Mouse (Mus musculus) kidney, adult 18-20 months (tissue): ENCODE results near the gene Gpalpp1.

ENCODE experiments used
- DNase-seq: peaks from one replicate; pipeline ENCODE4 v3.0.0; 2021

The Gpalpp1 gene

DNA sequence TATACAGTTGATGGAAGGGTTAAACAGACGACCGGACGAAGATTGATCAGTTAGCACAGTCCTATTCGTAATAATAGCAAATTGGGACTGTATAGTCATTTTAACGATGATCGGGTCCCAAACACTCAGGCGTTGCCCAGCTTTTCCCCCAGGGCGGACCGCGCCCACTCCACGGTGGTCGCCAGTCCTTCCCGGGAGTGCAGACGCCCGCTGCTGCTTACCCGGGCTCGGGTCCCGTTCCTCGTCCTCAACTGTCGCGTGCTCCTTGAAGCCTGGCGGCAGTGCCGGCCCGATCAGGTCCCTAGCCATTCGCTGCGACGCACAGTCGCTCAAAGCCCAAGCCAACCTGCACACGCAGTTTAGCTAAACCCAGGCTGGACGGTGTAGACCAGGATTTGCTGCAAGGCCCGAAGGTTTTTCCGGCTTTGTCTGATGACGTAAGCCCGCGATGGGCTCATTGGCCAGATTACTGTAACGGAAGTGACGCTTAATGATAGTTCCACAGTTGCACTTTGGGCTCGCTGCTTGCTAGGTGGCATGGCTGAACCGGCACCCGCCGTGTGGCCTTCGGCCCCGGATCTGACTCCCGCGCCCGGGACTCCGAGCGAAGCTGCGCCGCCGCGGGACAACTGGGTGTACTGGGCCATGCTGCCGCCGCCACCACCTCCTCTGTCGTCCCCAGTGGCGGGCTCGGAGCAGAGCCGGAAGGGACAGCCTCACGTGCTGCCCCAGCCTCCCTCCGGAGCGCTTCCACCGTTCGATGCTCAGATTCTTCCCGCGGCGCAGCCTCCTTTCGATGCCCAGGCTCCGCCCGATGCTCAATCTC is at the start of gene Gpalpp1, which contains the start of gene Nufip1:
Gene Gpalpp1 (minus strand): TSS at position 365 of the 826 bp plus-strand sequence.
Gene Nufip1 (plus strand): TSS at position 496 of the 826 bp plus-strand sequence.
- DNase-seq = peak; percentile 92

DNA sequence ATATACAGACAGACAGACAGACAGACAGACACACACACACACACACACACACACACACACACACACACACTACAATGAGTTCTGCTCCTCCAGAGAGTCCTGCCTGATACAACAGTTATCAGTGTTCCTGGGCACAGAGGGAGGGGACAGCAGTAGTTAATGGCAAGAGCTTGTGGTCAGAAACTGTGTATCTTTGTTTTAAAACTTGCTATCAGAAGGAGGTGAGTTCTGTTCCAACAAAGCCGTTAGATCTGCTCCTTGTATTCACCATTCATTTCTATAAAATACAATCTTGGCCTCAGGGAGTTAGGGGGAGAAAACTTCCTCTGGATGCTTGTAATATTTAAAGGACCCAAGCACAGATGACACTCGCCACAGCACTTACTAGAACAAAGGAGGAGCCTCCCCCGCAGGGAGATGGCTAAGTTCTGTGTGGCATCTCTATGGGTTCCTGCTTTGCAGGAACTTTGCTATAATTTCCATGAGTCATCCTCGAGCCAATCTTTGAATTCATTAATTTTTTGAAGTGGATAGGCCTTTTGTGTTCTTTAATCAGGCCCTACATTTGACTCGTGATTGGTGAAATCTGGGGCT is 47.7 kb upstream of the Gpalpp1 start:
- DNase-seq = no peak

DNA sequence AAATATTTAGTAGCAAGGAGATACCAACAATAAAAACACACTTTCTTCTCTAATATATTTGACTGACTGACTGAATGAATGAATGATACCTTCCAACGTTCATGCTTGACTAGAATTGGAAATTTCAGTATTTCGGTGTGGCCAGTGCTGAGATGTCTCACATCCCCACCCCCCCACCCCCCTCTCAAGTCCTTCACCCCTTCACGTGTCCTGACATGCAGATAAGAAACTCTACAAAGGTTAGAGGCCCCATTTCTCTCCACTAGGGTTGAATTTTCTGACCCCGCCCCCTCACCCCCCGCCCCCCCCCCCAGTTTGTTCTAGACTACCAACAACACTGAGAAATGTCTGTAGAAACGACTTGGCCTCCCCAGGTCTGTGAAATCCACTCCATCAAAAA is 43.3 kb upstream of the Gpalpp1 start:
- no peak for DNase-seq

DNA sequence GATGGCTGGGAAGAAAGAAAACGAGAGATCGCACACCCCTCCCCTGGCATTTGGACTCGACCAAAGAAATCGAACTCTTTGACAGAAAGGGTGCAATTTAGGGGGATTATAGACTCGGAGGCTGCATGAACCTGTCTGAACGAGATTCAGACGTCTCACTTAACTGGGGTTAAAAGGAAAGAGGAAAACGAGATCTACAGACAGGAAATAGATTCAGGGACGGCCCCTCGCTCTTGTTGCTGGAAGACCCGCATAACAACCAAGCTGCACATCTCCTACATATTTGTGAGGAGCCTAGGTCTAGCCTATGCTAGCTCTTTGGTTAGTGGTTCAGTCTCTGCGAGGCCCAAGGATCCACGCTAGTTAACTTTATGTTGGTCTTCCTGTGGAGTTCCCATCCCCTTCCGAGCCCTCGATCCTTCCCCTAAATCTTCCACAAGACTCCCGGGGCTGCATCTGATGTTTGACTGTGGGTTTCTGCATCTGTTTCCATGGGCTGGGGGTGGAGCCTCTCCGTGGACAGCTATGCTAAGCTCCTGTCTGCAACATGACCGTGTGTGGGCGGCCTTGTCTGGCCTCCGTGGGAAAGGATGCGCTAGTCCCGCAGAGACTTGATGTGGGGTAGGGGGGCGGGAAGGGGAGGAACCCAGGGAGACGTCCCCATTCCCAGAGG is 42.6 kb upstream of the Gpalpp1 start:
- DNase-seq = no peak

DNA sequence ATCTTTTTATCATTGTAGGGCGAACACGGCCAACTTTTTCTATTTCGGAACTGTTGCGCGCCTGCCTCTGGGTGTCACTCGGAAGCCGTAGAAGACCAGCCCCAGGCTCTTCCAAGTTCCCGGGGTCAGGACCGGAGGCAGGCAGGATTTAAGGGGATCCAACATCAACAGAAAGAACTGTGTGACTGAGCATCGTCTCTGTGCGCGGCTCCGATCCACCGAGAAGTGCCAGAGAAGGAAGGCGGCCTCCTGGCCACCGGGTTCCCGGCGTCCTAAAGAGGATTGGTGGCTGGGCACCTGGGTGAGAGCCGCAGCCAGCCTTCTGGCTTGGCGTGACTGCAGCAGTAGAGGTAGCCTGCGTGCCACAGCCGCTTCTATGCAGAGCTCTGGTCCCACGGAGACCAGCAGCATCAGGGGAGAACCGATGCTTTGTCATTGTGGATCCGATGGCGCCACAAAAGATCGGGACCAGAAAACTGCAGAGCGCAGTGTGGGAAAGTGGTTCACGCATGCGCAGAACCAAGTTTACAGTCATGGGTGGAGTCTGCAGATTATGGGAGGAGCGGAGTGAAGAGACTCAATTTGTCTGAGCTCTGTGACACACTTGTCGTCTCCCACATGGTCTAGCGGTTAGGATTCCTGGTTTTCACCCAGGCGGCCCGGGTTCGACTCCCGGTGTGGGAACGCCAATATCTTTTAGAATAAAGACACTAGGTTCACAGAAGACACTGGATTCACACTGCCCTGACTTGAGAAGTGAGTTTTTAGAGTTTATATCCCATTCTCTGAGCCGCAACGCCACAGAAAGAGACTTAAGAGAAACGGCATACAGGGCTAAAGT is 41.8 kb upstream of the Gpalpp1 start:
- DNase-seq = peak; percentile 95

DNA sequence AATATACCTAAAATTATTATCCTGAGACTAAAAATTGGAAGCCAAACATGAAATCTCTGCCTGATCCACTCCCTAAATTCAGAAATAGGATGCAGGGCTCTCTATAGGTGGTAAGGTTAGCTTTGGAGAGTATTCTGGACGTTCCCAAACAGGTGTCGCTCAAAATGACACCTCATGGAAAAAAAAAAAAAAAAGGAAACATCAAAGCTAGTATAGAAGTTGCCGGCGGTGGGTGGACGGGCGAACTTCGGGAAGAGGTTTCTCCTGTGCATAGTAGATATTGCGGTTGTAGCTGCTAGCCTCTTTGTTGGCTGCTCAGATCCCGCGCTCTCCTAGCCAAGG is 41.2 kb upstream of the Gpalpp1 start:
- no peak for DNase-seq

DNA sequence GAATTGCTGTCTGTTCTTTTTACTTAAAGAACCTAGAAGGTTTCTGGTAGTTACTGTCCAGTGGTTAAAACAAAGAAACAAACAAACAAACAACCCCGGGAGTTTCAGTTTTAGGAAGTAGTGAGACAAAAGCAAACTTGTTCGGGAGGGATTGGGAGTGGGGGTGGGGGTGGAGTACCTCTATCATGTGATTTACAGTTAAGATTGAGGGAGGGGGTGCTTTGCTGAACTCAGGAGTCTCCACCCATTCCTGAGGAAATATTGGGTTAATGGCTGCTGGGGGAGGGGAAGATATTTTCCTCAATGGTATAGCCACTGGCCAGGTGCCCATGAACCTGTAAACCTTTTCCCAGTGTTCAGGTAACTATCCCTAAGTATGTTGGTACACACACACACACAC is 40.5 kb upstream of the Gpalpp1 start:
- DNase-seq = no peak

DNA sequence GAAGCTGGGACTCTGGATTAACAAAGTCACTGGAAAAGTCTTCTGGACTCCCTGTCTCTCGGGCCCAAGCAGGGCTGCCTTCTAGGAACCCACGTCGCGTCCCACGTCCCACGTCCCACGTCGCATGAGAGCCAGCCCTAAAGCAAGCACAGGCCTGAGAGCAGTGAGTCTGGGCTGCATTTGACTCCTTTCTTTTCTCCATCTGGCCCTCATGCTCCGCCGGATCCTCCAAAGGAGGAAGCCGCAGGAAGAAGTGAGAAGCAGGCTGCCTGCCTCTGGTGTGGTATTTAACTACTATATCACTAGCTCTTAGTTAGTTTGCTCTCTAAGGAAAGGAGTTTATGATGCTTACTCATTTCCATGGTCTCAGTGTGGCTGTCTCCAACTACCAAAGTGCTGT is 39.9 kb upstream of the Gpalpp1 start:
- DNase-seq = no peak

DNA sequence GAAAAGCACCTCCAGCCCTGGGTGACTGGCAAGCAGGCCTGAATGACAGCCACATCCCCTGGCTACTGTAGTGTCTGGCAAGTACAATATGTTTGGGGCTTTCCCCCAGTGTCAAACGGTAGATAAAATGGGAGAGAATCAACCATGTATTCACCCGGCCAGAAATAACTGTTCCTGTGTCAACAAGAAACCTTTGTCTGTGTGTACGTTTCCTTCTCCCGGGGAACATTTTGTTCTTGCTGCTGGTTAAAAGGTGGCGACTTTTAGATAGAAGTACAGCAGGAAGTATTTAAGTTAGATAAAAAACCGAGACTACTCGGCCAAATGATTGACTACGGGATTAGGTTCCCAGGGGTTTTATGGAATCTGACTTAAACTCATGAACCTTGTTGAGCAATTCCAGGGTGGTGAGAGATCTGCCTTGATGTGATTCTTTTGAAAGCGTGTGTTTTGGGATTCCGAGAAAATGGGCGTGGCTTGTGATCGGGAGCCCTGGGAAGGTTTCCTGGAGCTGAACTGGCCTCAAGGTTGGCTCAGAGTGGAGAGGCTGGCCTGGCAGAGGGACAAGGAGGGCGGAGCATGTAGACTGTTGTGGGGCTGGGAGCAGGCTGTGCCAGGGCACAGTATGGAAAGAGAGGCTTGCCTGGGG is 39.1 kb upstream of the Gpalpp1 start:
- peak; percentile 83 for DNase-seq

DNA sequence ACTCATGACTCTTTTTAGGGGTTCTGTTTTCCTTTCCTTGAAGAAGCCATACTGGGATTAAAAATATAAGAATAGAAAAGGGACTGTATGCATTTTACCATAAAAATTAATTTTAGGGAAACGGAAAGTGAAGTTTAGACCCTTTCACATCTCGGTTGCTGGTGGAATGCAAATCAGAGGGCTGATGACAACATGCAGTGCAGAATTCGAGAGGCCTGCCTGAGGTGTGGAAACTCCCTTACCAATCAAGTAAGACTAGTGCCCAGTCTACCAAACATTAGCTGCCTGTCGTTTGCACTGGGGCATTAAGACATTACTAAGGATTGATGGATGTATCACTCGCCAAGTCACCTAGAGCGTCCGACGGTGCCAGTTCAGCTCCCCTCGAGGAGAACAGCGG is 37.7 kb upstream of the Gpalpp1 start:
- DNase-seq = no peak

DNA sequence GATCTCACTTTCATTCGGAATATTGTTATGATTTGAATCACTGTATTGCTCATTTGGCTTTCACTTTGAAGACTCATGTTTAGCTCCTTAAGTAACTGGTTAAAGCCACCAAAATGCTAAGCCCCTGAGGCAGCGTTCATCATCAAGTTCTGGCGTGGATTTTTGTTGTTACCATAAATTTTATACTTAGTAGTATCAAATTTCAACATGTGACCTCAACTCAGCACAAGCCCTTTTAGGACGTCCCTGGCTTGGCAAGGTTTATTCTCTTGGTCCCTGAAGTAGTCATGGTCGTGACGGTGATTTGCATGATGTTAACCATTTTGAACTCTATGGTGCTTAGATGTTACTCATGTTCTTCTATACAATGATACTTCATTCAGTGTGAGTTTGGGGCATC is 36.5 kb upstream of the Gpalpp1 start:
- DNase-seq = no peak

DNA sequence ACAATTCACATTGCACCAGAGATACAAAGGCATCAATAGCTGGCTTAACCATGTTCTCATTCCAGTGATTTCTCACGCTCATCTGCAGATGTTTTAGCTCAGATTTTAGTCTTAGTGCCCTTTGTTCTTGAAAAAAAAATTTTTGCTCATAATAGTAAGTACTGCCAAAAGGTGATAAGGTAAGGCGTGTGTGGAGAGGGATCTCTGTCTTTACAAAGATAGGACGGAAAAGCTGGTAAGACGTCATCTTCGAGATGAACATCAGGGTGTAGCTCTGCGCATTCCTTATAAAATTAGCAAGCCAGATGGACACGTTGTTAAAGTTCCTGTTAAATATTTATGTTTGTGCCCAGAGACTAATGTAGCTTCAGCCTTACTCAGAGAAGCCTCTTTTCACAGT is 35.3 kb upstream of the Gpalpp1 start:
- DNase-seq = no peak

DNA sequence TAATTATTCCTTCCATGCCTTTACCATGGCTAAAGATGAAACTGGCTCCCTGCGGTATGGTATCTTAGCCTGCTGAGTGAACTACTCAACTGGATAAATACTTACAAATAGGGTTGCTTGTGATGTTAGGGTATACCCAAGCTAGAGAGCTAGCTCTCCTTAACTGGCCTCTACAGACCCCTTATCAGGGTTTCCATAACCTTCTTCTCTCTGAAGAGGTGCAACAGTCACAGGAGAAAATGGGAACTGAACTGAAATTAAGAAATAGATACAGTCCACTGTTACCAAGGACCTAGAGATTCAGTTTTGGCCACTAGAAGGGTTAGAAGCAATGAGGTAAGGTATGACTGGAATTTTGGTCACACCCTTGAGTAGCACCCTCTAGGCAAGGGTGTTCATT is 34.7 kb upstream of the Gpalpp1 start:
- DNase-seq = no peak

DNA sequence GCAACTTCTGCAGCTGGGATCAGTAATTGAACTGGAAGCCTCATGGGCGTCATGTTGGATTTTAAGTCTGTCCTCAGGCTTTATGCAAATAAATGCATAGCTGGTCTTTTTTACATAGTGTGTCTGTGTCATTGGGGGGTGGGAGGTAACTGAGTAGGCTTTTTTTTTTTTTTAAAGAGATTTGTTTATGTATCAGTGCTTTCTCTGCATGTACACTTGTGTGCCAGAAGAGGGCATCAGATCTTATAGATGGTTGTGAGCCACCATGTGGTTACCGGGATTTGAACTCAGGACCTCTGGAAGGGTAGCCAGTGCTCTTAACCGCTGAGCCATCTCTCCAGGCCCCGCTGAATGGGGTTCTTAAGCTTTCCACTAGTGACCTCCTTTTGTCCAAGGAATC is 24.4 kb upstream of the Gpalpp1 start:
- DNase-seq = no peak

DNA sequence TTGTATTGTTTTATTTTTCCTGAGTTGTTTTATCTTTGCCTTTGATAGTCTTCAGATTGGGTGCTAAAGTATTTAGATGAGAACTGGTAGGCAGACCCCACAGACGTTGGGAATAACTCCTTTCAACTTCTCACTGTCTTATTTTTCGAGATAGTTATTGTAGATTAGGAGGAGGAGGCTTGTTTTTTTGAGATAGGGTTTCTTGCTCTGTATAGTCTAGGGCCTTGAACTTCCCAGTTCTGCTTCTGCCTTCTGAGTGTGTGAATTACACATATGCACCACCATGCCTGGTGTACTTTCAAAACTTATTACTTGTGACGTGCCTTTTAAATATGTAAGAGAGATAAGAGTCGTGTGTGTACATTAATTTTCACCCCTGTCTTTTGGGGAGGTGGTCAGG is 17.6 kb upstream of the Gpalpp1 start:
- DNase-seq = no peak

DNA sequence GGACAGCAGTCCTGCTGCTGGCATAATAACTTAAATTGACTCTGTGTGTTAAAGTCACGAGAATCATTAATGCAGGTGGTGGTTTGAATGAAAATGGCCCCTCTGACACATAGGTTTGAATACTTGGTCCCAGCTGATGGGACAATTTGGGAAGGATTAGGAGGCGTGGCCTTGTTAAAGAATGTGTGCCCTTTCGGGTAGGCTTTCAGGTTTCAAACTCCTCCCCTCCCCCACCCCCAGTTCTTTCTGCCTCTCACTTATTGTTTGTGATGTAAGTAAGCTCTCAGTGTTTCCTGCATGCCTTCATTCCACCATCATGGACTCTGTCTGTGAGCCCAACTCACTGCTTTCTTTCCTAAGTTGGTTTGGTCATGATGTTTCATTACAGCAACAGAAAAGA is 16.8 kb upstream of the Gpalpp1 start:
- DNase-seq = no peak

DNA sequence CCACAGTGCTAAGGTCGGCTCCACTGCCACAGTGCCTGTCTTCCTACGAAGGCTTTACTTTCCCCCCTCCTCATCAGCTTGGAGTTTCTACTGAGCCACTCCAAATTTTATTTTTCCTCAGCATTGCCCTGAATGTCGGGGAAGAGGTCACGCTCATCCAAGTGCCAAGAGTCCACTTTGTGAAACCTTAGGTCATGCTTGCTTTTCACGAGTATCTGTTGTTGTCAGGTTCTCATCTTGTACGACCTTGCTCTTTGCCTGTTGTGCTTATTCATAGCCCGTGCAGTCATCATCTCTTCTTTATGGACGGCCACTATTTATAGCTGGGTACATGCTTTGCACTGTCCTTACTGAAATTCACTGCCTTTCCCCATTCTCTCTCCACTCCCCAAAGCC is 12.1 kb upstream of the Gpalpp1 start:
- DNase-seq = no peak

DNA sequence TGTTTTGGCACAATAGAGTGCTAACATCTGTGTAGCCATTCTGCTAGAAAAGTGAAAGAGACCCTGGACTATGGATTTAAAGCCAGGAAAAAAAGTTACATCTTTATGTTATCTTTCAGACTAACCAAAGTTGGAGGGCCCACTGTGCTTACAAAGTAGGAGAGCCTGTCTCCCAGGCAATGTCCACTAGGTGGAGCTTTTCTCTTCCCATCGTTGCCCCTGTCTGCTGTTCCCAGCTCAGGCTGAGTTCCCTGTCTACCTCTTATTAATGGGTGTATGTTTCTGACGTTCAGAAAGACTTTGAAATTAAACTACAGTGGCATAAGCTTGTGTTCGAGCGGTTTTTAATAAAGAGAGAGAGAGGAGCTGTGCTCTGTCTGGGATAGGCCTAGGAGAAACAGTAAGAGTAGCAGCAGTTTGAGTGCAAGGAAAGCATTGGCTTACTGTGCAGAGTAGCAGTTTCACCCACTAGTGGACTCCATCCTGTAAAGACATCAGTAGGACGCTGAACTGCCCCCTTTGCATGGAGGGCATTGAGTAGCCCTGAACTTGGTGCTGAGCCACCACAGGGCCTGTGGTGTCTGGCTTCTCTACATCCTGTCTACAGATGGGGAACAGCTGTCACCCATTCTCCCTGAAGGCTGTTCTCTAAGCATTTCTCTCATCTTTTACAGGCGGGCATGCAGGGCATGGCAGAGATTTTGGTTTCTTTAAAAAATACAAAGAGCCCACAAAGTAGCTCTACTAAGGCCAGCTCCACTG is 11.5 kb upstream of the Gpalpp1 start:
- DNase-seq = peak; percentile 50

DNA sequence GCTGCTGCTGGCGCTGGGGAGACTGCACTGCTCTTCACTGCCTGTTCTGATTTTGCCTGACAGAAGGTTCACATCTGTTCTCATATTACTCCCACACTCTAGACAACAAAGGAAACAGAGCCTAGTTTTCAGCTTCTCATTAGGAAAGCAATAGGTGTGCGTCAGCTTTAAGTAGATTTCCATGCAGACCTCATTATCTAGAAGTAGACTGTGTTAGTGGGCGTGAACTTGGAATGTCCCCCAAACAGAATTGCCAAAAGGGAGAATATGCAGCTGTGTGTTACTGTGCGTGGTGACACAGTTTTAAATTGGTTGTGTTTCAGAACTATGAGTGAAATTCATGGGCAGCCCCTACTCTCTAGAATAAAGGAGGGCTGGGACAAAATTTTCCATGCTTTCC is 9.9 kb upstream of the Gpalpp1 start:
- DNase-seq = no peak

DNA sequence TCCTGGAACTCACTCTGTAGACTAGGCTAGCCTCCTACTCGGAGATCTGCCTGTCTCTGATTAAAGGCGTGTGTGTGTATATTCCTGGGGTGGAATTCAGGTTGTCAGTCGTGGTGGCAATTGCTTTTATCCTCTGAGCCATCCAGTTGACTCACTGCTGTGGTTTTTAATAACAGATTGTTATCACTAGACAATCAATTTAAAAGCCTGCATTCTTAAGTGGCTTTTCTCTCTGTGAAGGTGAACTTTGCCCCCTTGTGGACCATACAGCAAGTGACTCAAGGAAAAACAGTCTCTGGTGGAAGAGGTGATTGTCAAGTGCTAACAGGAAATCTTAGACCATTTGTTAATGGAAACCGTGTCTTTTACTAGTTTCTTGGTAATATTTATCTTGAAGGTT is 8.4 kb upstream of the Gpalpp1 start:
- DNase-seq = no peak

DNA sequence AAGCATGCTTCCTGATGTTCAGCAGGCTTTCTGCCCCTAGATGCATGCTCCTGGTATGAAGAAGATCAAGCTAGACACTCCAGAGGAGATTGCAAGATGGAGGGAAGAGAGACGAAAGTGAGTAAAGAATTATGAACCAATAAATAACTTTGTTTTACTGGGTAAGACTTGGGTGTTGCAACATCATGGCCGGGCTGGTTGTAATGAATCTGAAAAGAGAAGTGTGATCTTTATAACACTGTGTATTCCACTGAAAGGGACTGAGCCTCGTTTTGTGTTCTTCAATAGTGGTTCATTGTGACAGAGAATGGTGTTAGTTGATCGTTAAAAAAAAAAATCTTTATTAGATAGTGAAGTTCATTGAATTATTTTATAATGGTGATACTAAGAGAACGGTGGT is 5.2 kb upstream of the Gpalpp1 start:
- no peak for DNase-seq

DNA sequence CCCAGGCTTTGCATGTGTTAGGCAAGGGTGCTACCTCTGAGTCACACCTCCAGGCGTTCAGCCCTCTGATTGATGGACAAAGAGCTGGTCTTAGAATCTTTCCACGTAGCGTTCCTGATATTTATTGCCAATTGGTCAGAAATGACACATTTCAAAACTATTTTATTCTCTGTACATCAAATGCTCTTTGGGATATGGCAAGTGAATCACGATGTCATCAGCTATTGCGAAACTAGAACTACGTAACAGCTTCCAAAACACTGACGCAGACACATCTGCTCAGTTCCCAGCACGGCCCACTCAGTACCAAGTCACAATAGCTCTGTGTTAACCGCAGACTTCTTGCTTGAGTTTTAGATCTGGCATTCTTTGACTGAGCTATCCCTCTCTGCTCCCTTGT is 11.0 kb downstream of the Gpalpp1 start:
- no peak for DNase-seq
